Mouse (Mus musculus) spleen, postnatal 14 days (tissue): ENCODE measurements at regions not wholly inside any gene's neighbourhood (a gene's known extent, or its start where the extent isn't known, plus 50 kb on each side); places are given as distances from the start of the nearest gene placed in this dataset.

Experiments used
- DNase-seq, 2 experiments: peaks; one replicate each; pipeline ENCODE4 v3.0.0; 2021 to 2022; ENCODE audit warnings: low spot score in 2 of 2

- peak; percentile 40 to 64 for DNase-seq
Observed at GRCm38 (mm10) chr2:178542032-178542431, 111.7 kb downstream of the Cdh26 start.

- DNase-seq, result no peak
Observed at GRCm38 (mm10) chr2:178544411-178544810, 114.1 kb downstream of the Cdh26 start.

- no peak for DNase-seq
Observed at GRCm38 (mm10) chr2:178545601-178546352, 115.4 kb downstream of the Cdh26 start.

- no peak for DNase-seq
Observed at GRCm38 (mm10) chr2:178546353-178546720, 116.0 kb downstream of the Cdh26 start.

GRCm38 (mm10) chr2:178546888-178547287, 116.6 kb downstream of the Cdh26 start:
- no peak for DNase-seq

GRCm38 (mm10) chr2:178548937-178549336, 118.6 kb downstream of the Cdh26 start:
- DNase-seq, result no peak

- no peak for DNase-seq
Observed at GRCm38 (mm10) chr2:178553736-178554135, 123.4 kb downstream of the Cdh26 start.

- no peak for DNase-seq
Observed at GRCm38 (mm10) chr2:178555692-178556340, 125.5 kb downstream of the Cdh26 start.

GRCm38 (mm10) chr2:178557934-178558333, 127.6 kb downstream of the Cdh26 start:
- DNase-seq, result no peak

GRCm38 (mm10) chr2:178563287-178563686, 133.0 kb downstream of the Cdh26 start:
- DNase-seq, result no peak

GRCm38 (mm10) chr2:178565368-178565818, 135.1 kb downstream of the Cdh26 start:
- DNase-seq, result no peak

- DNase-seq, result no peak
Observed at GRCm38 (mm10) chr2:178567493-178567892, 137.2 kb downstream of the Cdh26 start.

GRCm38 (mm10) chr2:178572301-178572700, 142.0 kb downstream of the Cdh26 start:
- DNase-seq, result no peak

- DNase-seq, result peak in 1 of 2 experiments; percentile 50
Observed at GRCm38 (mm10) chr2:178574859-178575258, 144.5 kb downstream of the Cdh26 start.

GRCm38 (mm10) chr2:178575403-178575802, 145.1 kb downstream of the Cdh26 start:
- no peak for DNase-seq

GRCm38 (mm10) chr2:178576067-178576466, 145.7 kb downstream of the Cdh26 start:
- DNase-seq, result no peak

- DNase-seq, result no peak
Observed at GRCm38 (mm10) chr2:178579571-178579970, 149.2 kb downstream of the Cdh26 start.

- no peak for DNase-seq
Observed at GRCm38 (mm10) chr2:178581306-178581705, 151.0 kb downstream of the Cdh26 start.

GRCm38 (mm10) chr2:178584970-178585566, 154.7 kb downstream of the Cdh26 start:
- no peak for DNase-seq

- DNase-seq, result no peak
Observed at GRCm38 (mm10) chr2:178587134-178587636, 156.9 kb downstream of the Cdh26 start.

GRCm38 (mm10) chr2:178593743-178594142, 163.4 kb downstream of the Cdh26 start:
- DNase-seq, result no peak

- DNase-seq, result no peak
Observed at GRCm38 (mm10) chr2:178594177-178594576, 163.8 kb downstream of the Cdh26 start.
